Mouse (Mus musculus) heart, embryonic 10.5 days (tissue): Measurements from ENCODE around the gene Six1. TPM values are rescaled to one million over a fixed set of nuclear protein-coding genes. Genes with fewer than 3 reads are reported as not detected.
A peak's percentile ranks its signal among the peaks of the same experiment; 100 is the strongest.

Experiments
- DNase-seq: peaks from one replicate; pipeline ENCODE4 v3.0.0-alpha.2; 2017; ENCODE audit warnings: low spot score
- H3K27ac ChIP-seq: fragments of 300-500 bp; sonication (generic); 2 replicates; pipeline ENCODE4 v1.5.1; 2016; ENCODE audit warnings: mild to moderate bottlenecking
- H3K27me3 ChIP-seq: fragments of 300-500 bp; sonication (generic); 2 replicates; pipeline ENCODE4 v1.6.1; 2016; ENCODE audit warnings: mild to moderate bottlenecking; ENCODE audit not compliant: poor library complexity, insufficient read depth, severe bottlenecking
- H3K36me3 ChIP-seq: fragments of 300-500 bp; sonication (generic); 2 replicates; pipeline ENCODE4 v1.6.1; 2016; ENCODE audit warnings: mild to moderate bottlenecking, moderate library complexity
- H3K4me1 ChIP-seq: fragments of 300-500 bp; sonication (generic); 2 replicates; pipeline ENCODE4 v1.6.1; 2016; ENCODE audit warnings: mild to moderate bottlenecking
- H3K4me3 ChIP-seq: fragments of 300-500 bp; sonication (generic); 2 replicates; pipeline ENCODE4 v1.5.1; 2016; ENCODE audit warnings: mild to moderate bottlenecking, moderate library complexity
- H3K9me3 ChIP-seq: fragments of 300-500 bp; sonication (generic); 2 replicates; pipeline ENCODE4 v1.6.1; 2016; ENCODE audit warnings: mild to moderate bottlenecking, moderate library complexity
- WGBS: fragments of 180-500 bp; shearing (Covaris S2); methylation state at CpG from one replicate; pipeline ENCODE4 v1.1.7; 2016; 5-methylcytosine and 5-hydroxymethylcytosine counted together
- polyA plus RNA-seq: library from polyadenylated mRNA; unstranded; fragments of >200 nt; fragmentation: Nextera tagmentation; extraction: Ambion mirVana; gene quantifications from 2 replicates; pipeline ENCODE4 v1.2.1, GENCODE M21; 2016

Gene Six1
- polyA plus RNA-seq, 1 experiment from 2014 or later, result 5.4 TPM

DNA sequence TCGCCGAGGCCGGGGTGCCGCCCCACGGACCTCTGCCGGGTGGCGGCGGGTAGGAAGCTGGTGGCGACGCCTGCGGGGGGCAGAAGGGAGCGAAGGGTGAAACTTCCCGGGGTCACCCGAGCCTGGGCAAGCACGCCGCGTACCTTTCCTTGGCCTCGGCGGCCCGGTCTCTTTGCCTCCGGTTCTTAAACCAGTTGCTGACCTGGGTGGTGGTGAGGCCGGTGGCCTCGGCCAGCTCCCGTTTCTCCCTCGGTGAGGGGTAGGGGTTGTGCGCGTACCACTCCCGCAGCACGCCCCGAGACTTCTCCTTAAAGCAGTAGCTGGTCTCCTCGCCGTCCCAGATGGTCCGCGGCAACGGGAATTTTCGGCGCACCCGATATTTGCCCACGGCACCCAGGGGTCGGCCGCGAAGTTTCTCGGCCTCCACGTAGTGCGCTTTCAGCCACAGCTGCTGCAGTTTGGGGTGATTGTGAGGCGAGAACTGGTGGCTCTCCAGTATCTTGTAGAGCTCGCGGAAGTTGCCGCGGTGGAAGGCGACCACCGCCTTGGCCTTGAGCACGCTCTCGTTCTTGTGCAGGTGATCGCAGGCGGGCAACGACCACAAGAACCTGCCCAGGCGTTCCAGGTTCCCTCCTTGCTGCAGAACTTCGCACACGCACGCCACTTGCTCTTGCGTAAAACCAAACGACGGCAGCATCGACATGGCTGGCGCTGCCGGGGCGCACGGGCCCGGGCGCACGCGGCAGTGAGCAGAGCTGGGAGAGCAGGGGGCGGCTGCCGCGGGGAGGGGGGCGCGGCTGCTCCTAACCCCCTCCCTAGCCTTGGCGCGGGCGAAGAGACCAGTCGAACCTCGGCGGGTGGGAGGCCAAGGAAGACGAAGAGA is 7.7 kb downstream of the Six1 start:
- Histone ChIP-seq H3K27ac (peak overlapping the region; percentile 77), H3K9me3 (no peaks in the 10 kb centered on the region), H3K4me3 (peak overlapping the region; percentile 71), H3K36me3 (no peaks in the 10 kb centered on the region), H3K27me3 (peaks cover 100% of the 10 kb centered on the region), H3K4me1 (peaks cover 34% of the 10 kb centered on the region)
- DNase-seq, result peak; percentile 77
- under 1% methylated on average over 85 of the region's 85 CpGs for WGBS

DNA sequence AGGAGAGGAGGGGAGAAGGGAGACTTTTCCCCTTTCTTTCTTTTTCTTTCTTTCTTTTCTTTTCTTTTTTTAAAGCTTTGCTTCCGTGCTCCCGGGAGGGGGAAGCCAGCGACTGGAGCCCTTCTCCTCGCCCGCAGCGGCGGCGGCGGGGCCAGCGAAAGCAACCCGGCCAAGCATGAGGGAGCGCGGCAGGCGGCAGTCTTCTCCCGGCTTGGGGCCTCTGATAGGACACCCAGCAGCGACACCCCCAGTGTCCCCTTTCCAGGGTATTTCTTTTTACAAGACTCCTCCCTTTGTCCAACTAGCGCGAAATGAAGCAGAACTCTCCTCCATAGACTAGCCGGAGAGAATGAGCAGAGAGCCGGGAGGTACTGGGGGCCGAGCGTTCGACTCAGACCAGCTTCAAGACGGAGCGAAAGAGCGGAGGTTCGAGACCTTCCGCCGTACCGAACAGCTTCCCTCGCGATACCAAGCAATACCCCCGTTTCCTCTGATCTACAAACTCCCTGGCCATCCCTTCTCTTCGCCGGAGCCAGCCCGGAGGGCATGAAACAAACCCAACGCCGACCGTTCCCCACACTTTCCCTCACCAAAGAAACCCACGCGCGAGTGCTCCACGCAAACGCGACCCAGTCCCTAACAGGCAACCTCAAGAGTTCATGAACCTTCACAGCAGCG is 8.5 kb downstream of the Six1 start:
- DNase-seq, result peak; percentile 80
- Histone ChIP-seq H3K4me1 (peaks cover 31% of the 10 kb centered on the region), H3K27me3 (peaks cover 100% of the 10 kb centered on the region), H3K9me3 (no peaks in the 10 kb centered on the region), H3K36me3 (no peaks in the 10 kb centered on the region), H3K27ac (peak overlapping the region; percentile 77), H3K4me3 (peak overlapping the region; percentile 71)
- WGBS, result under 1% methylated on average over 46 of the region's 46 CpGs

DNA sequence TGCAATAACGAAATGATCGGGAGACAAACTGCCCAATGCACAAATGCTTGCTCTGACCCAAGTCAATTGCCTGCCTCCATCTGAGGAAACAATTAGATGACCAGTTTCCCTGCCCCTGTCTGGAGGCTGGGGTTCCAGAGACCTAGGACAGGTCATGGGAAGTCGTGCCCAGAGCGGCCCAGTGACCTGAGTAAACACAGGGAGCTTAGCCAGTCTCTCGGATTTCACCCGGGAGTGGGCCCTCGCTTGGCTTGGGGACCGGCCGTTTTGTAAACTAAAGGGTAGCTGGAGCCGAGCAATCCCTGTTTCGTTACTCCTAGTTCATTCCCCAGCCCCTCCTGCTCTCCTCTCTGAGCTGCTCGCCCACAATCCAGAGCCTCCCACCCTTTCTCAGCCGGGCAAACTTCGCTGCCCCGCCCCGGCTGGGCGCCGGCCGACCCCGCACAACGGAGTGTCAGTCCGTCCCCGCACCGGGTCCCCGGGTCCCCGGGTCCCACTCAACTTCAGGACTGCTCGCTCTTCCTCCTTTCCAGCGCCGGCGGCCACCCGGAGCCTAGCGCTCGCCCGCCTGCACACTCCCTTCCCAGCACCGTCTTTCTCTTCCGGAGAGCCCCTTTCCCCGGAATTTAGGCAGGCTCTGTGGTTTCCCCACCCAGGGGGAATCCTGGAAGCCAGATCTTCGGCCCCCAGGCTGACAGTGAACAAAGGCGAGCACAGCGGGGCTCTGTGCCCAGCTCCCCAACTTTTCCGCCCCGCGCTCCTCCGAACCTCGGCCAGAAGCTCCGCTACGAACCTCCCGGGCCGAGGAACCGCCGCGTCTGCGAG is 9.3 kb downstream of the Six1 start:
- H3K4me1 ChIP-seq, result peaks cover 34% of the 10 kb centered on the region
- H3K27me3 ChIP-seq, result peaks cover 100% of the 10 kb centered on the region
- H3K9me3 ChIP-seq, result no peaks in the 10 kb centered on the region
- no peaks in the 10 kb centered on the region for H3K36me3 ChIP-seq
- under 1% methylated on average over 53 of the region's 53 CpGs for WGBS
- H3K27ac ChIP-seq, result peak overlapping the region; percentile 77
- DNase-seq, result peak; percentile 82
- H3K4me3 ChIP-seq, result peak overlapping the region; percentile 71

DNA sequence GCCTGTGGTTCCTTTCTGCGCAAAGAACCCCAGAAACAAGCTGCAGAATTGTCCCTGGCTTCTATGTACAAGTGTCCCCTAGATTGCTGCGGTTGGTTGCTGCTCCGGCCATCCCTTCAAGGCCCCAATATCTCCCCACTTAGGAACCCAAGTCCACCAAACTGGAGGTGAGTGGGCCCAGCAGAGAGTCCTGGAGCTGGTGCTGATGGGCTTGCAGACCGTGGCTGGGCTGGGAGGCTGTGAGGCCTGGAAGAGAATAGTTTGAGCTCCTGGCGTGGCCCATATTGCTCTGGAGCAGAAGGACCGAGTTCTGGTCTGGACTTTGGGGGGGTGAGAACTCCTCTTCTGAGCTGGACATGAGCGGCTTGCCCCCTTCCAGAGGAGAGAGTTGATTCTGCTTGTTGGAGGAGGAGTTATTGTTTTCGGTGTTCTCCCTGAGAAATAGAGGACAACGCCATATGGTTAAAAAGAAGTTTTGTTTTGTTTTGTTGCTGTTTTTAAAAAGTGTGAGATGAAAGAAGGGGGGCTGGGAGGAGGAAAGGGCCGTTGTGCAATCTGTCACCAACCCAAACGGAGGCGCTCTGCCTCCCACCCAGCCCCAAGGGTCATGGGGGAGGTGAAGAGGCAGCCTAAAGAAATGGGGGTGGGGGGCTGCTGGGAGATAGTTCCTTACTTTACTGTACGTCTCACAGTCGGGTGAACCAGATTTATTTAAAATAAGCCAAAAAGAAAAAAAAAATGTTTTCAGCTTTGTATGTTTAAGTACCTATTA is 10.1 kb downstream of the Six1 start:
- no peak for DNase-seq
- WGBS, result 10% methylated on average over 14 of the region's 14 CpGs
- no peak overlapping the region for H3K27ac ChIP-seq
- H3K27me3 ChIP-seq, result peaks cover 98% of the 10 kb centered on the region
- no peaks in the 10 kb centered on the region for H3K36me3 ChIP-seq
- peak overlapping the region; percentile 71 for H3K4me3 ChIP-seq
- H3K9me3 ChIP-seq, result no peaks in the 10 kb centered on the region
- peaks cover 37% of the 10 kb centered on the region for H3K4me1 ChIP-seq

DNA sequence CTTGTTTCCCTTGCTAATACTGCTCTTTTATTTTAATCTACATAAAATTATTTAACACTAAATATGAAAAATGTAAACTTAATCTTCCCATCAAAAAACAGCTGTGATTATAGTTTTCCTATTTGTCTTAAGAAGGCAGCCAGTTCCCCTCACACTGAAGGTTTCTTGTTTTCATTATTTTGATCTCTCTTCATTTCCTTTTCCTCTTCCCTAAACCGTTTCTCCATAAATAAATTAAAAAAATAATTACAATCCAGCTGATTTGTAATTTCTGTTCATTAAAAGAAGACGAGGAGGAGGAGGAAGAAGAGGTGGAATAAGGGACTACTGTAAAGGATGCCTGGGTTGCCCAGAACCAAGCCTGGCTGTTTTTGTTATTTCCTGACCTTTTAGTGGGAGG is 10.8 kb downstream of the Six1 start:
- H3K9me3 ChIP-seq, result no peaks in the 10 kb centered on the region
- H3K4me3 ChIP-seq, result no peak overlapping the region
- WGBS, result 12% methylated on average over 2 of the region's 2 CpGs
- DNase-seq, result no peak
- peaks cover 37% of the 10 kb centered on the region for H3K4me1 ChIP-seq
- peaks cover 97% of the 10 kb centered on the region for H3K27me3 ChIP-seq
- H3K27ac ChIP-seq, result no peak overlapping the region
- H3K36me3 ChIP-seq, result no peaks in the 10 kb centered on the region

DNA sequence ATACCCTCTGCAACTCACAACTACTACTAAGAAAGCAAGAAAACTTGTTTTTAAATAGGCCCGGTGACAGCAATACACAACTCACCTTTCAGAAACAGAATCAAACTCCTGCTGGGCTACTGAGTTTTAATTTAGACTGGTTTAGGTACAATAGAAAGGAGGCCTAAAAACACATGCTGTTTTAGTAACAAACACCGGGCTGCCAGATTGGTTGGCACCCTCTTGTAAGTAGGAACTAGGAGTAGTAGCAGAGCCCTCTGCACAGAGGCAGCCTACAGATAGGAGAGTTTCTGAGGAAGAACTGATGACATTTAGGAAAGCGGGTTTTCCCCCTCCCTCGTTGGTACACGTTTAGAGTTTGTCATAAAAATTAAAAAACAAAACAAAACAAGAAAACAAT is 11.3 kb downstream of the Six1 start:
- Histone ChIP-seq H3K4me1 (peaks cover 37% of the 10 kb centered on the region), H3K4me3 (no peak overlapping the region), H3K36me3 (no peaks in the 10 kb centered on the region), H3K27ac (no peak overlapping the region), H3K27me3 (peaks cover 97% of the 10 kb centered on the region), H3K9me3 (no peaks in the 10 kb centered on the region)
- no peak for DNase-seq
- 12% methylated on average over 5 of the region's 5 CpGs for WGBS

DNA sequence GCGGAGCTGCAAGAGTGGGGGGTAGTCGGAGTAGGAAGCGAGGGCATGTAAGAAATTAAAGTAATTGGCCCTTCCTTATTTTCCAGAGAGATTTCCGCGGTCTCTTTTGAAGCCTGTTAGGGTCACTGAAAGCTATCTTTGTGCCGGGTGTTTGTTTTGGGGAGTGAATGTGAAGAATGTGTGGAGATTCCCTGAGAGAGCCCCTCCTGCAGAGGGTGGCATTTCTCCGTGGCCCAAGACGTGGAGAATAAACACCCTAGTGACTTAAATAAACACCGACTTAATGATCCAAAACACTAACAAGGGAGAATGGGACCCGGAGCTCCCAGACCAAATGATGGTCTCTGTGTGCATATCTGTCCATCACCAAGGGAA is 12.4 kb downstream of the Six1 start:
- H3K27me3 ChIP-seq, result peaks cover 97% of the 10 kb centered on the region
- no peaks in the 10 kb centered on the region for H3K36me3 ChIP-seq
- peaks cover 33% of the 10 kb centered on the region for H3K4me1 ChIP-seq
- DNase-seq, result no peak
- 0% methylated on average over 10 of the region's 10 CpGs for WGBS
- H3K9me3 ChIP-seq, result no peaks in the 10 kb centered on the region
- no peak overlapping the region for H3K27ac ChIP-seq
- H3K4me3 ChIP-seq, result peak overlapping the region; percentile 18; the same call in 1 of the 2 replicates

DNA sequence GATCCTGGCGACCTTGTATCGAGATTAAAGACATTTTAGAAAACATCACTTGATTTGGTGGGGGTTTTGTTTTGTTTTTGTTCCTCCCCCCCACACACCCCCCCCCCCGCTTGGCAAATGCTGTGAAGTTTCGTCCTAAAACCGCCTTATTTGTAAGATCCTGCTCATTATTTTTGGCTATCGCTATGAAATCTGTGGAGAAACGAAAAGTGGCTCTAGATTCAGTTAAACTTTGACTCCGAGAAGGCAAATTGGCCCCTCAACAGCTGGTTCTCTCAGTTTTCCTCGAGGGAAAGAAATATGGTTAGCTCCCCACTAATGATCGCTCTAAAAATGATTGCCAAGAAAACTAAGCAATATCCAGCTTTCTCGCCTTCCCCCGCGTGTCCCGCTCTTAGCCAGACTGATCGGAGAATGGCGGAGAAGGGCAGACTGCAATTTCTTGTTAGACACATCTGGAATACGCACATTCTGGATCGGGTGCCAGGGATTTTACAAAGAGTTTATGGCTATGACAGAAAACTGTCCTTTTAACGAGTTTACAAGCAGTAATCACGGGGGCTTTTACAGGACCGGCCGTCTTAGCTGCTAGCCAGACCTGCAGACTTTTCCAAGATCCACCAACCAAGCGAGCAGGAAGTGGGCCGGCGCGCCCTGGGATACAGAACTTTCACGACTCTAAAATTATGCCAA is 13.0 kb downstream of the Six1 start:
- no peaks in the 10 kb centered on the region for H3K36me3 ChIP-seq
- no peaks in the 10 kb centered on the region for H3K9me3 ChIP-seq
- peaks cover 97% of the 10 kb centered on the region for H3K27me3 ChIP-seq
- no peak for DNase-seq
- H3K4me3 ChIP-seq, result peak overlapping the region; percentile 18; the same call in 1 of the 2 replicates
- under 1% methylated on average over 27 of the region's 27 CpGs for WGBS
- H3K4me1 ChIP-seq, result peaks cover 30% of the 10 kb centered on the region
- H3K27ac ChIP-seq, result no peak overlapping the region

DNA sequence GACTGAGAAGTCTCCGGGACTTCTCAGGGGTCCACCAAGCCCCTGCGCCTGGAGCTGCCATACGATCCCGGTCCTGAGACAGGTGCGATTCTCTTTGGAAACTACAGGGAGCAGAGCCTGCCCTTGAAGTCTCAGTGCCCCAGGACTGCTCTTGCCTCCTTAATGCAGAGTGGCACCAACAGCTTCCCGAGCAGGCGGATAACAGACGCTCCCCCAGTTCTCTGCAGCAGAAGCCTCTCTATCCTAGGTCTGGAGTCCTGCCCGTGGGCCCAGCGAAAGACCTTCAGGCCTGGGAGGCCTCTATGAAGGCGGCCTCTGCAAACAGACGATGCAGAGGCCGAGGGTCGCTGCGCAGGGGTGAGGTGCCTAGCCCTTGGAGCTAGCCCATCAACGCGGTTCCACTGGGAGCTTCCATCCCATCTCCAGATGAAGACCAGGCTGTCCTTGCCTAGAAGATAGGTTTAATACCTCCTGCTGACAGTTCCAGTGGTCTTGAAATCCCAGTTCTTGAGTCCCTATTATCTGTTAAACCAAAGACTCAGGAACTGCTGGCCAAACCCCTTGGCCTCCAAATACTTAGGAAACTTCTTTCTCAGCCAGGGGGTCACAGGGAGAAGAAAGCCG is 13.6 kb downstream of the Six1 start:
- no peaks in the 10 kb centered on the region for H3K36me3 ChIP-seq
- H3K27ac ChIP-seq, result no peak overlapping the region
- H3K9me3 ChIP-seq, result no peaks in the 10 kb centered on the region
- H3K4me3 ChIP-seq, result peak overlapping the region; percentile 39
- DNase-seq, result no peak
- H3K27me3 ChIP-seq, result peaks cover 97% of the 10 kb centered on the region
- peaks cover 30% of the 10 kb centered on the region for H3K4me1 ChIP-seq
- 3% methylated on average over 18 of the region's 18 CpGs for WGBS

DNA sequence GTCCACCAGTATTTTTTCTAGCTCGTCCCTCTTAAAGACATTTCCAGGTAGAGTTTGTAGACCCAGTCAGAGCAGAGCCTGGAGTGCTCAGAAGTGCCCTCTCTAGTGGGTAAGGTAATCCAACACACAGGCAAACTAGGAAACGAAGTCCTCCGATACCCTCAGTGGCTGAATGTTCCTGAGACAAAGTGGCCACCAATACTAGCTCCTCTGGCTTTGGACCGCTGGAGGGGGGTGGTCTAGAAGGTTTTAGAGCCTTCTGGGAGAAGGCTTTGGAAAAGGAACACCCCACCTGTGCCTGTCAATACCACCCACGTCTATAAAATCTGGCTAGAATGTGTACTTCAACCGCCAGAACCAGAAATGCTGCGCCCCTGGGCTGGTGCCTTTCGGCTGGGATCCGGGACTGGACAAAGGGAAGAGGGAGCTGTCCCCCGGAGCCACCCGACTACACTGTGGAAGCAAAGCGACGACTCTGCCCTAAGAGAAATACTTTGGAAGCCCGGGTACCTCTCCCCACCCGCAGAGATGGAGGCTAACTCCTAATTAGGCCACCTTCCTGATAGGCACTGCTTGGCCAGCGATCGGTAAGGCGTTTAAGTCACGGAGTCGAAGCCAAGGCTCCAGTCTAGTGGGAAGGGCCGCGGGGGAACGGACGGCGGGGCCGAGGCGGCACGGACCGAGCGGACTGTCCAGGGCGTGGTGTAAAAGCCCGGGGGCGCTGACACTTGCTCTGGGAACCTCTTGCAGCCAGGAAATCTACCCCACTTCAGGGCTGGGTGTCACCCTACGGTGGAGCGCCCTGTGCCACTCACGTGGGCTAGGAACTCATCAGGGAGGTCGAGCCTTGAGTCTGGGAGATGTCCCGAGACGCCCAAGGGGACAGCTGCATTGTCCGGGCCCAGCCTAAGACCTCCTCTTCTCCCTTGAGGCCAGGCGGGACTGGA is 14.4 kb downstream of the Six1 start:
- H3K9me3 ChIP-seq, result no peaks in the 10 kb centered on the region
- WGBS, result 1% methylated on average over 41 of the region's 41 CpGs
- H3K36me3 ChIP-seq, result no peaks in the 10 kb centered on the region
- no peak for DNase-seq
- H3K4me1 ChIP-seq, result peaks cover 30% of the 10 kb centered on the region
- H3K4me3 ChIP-seq, result peak overlapping the region; percentile 39
- no peak overlapping the region for H3K27ac ChIP-seq
- peaks cover 97% of the 10 kb centered on the region for H3K27me3 ChIP-seq
